Mouse (Mus musculus) ZHBTc4 (cell line): ENCODE data around the gene Errfi1.
"Not testable (repeated sequence)": the region's sequence is repeated elsewhere in the genome, so short reads cannot be mapped to it uniquely, and the experiment has no call there.

ENCODE experiments used
- DNase-seq: peaks from one replicate; pipeline ENCODE4 v3.0.0-alpha.2; 2011; ENCODE audit warnings: low read depth, low spot score

Gene Errfi1

GRCm38 (mm10) chr4:150879631-150880030 lies 25.9 kb downstream of the Errfi1 start:
- DNase-seq = peak; percentile 61

GRCm38 (mm10) chr4:150880364-150880763 lies 26.6 kb downstream of the Errfi1 start:
- DNase-seq = peak; percentile 92

GRCm38 (mm10) chr4:150882632-150883031 lies 28.9 kb downstream of the Errfi1 start:
- DNase-seq = no peak

- no peak for DNase-seq
These were observed 34.2 kb downstream of the Errfi1 start for GRCm38 (mm10) chr4:150887903-150888302.

- no peak for DNase-seq
These were observed 34.8 kb downstream of the Errfi1 start for GRCm38 (mm10) chr4:150888492-150888891.

GRCm38 (mm10) chr4:150889273-150889954 lies 35.7 kb downstream of the Errfi1 start:
- peak; percentile 81 for DNase-seq

GRCm38 (mm10) chr4:150889955-150890315 lies 36.2 kb downstream of the Errfi1 start:
- no peak for DNase-seq

GRCm38 (mm10) chr4:150891308-150891707 lies 37.6 kb downstream of the Errfi1 start:
- no peak for DNase-seq

GRCm38 (mm10) chr4:150894718-150895501 lies 41.2 kb downstream of the Errfi1 start:
- DNase-seq = peak; percentile 40

- no peak for DNase-seq
These were observed 43.3 kb downstream of the Errfi1 start for GRCm38 (mm10) chr4:150896896-150897624.

- DNase-seq = peak; percentile 91
These were observed 45.1 kb downstream of the Errfi1 start for GRCm38 (mm10) chr4:150898716-150899365.

- no peak for DNase-seq
These were observed 46.8 kb downstream of the Errfi1 start for GRCm38 (mm10) chr4:150900486-150900885.

GRCm38 (mm10) chr4:150901651-150902050 lies 47.9 kb downstream of the Errfi1 start:
- peak; percentile 90 for DNase-seq

GRCm38 (mm10) chr4:150902062-150902461 lies 48.3 kb downstream of the Errfi1 start:
- DNase-seq = no peak

- no peak for DNase-seq
These were observed 49.5 kb downstream of the Errfi1 start for GRCm38 (mm10) chr4:150903091-150903742.

GRCm38 (mm10) chr4:150907099-150907498 lies 53.4 kb downstream of the Errfi1 start:
- DNase-seq = no peak

GRCm38 (mm10) chr4:150908512-150908911 lies 54.8 kb downstream of the Errfi1 start:
- not testable (repeated sequence) for DNase-seq

GRCm38 (mm10) chr4:150909451-150910156 lies 55.9 kb downstream of the Errfi1 start:
- peak; percentile 100 for DNase-seq

GRCm38 (mm10) chr4:150910164-150910951 lies 56.6 kb downstream of the Errfi1 start:
- no peak for DNase-seq

- no peak for DNase-seq
These were observed 60.0 kb downstream of the Errfi1 start for GRCm38 (mm10) chr4:150913743-150914142.
